Mouse (Mus musculus) layer of hippocampus, postnatal 14 days (tissue): ENCODE results near the gene Gpr37l1. TPM values are rescaled to one million over a fixed set of nuclear protein-coding genes. Genes with fewer than 3 reads are reported as not detected.
"Not testable (repeated sequence)": the region's sequence is repeated elsewhere in the genome, so short reads cannot be mapped to it uniquely, and the experiment has no call there.

Experiments
- DNase-seq, 2 experiments: peaks; one replicate each; pipeline ENCODE4 v3.0.0; 2021 to 2022; ENCODE audit warnings: low spot score in 2 of 2, mixed read lengths in 1 of 2
- long read RNA-seq, 2 experiments: library from polyadenylated mRNA; stranded (forward); transcript quantifications; one replicate each; pipeline ENCODE4 v2.0.0; 2021
- total RNA-seq, 2 experiments: library from RNA; stranded (reverse); gene quantifications; 2 replicates each; pipeline ENCODE4 v1.2.3; 2021

Gpr37l1 gene
- 100 to 1,000 TPM; 186 to 187 TPM for total RNA-seq
- long read RNA-seq, experiment 1, transcript Gpr37l1-201 (2 exons, 2,269 nt), result major isoform, 193 of 216 reads
- long read RNA-seq, experiment 1, partial matches to known transcripts, result 0 of 216 reads
- long read RNA-seq, experiment 1, other reads (novel, unspliced or antisense), result 23 of 216 reads
- long read RNA-seq, experiment 2, transcript Gpr37l1-201 (2 exons, 2,269 nt), result major isoform, 190 of 226 reads
- long read RNA-seq, experiment 2, partial matches to known transcripts, result 32 of 226 reads
- long read RNA-seq, experiment 2, other reads (novel, unspliced or antisense), result 4 of 226 reads

- peak; percentile 53 to 73 for DNase-seq
These were observed at the start of gene Gpr37l1 for GRCm38 (mm10) chr1:135167435-135167834. Gene Gpr37l1 (minus strand): TSS chr1:135167681.

GRCm38 (mm10) chr1:135213772-135214640 lies 46.5 kb upstream of the Gpr37l1 start:
- no peak for DNase-seq

GRCm38 (mm10) chr1:135210421-135210820 lies 42.9 kb upstream of the Gpr37l1 start:
- DNase-seq, result no peak

GRCm38 (mm10) chr1:135208716-135209115 lies 41.2 kb upstream of the Gpr37l1 start:
- DNase-seq, result no peak

- DNase-seq, result no peak
These were observed 39.3 kb upstream of the Gpr37l1 start for GRCm38 (mm10) chr1:135206586-135207339.

GRCm38 (mm10) chr1:135205257-135205656 lies 37.8 kb upstream of the Gpr37l1 start:
- no peak for DNase-seq

- no peak for DNase-seq
These were observed 37.0 kb upstream of the Gpr37l1 start for GRCm38 (mm10) chr1:135204196-135205126.

- no peak for DNase-seq
These were observed 32.9 kb upstream of the Gpr37l1 start for GRCm38 (mm10) chr1:135200400-135200799.

GRCm38 (mm10) chr1:135199014-135199819 lies 31.7 kb upstream of the Gpr37l1 start:
- no peak for DNase-seq

- no peak for DNase-seq
These were observed 30.9 kb upstream of the Gpr37l1 start for GRCm38 (mm10) chr1:135198412-135198811.

- no peak for DNase-seq
These were observed 28.5 kb upstream of the Gpr37l1 start for GRCm38 (mm10) chr1:135195907-135196440.

- DNase-seq, result not testable (repeated sequence)
These were observed 26.9 kb upstream of the Gpr37l1 start for GRCm38 (mm10) chr1:135194335-135194734.

GRCm38 (mm10) chr1:135189186-135189585 lies 21.7 kb upstream of the Gpr37l1 start:
- no peak for DNase-seq

- no peak for DNase-seq
These were observed 20.7 kb upstream of the Gpr37l1 start for GRCm38 (mm10) chr1:135188197-135188596.

GRCm38 (mm10) chr1:135187016-135187415 lies 19.5 kb upstream of the Gpr37l1 start:
- not testable (repeated sequence) for DNase-seq

- no peak for DNase-seq
These were observed 18.9 kb upstream of the Gpr37l1 start for GRCm38 (mm10) chr1:135186427-135186826.

GRCm38 (mm10) chr1:135185936-135186335 lies 18.5 kb upstream of the Gpr37l1 start:
- no peak for DNase-seq

GRCm38 (mm10) chr1:135183941-135184570 lies 16.6 kb upstream of the Gpr37l1 start:
- DNase-seq, result no peak

- no peak for DNase-seq
These were observed 16.0 kb upstream of the Gpr37l1 start for GRCm38 (mm10) chr1:135183448-135183847.
